Mouse (Mus musculus) layer of hippocampus, adult 11-12 months (tissue): ENCODE measurements around the gene Ccdc17.
A peak's percentile ranks its signal among the peaks of the same experiment; 100 is the strongest.

Experiments
- DNase-seq: peaks from one replicate; pipeline ENCODE4 v3.0.0; 2022; ENCODE audit warnings: low spot score

Gene Ccdc17

DNA sequence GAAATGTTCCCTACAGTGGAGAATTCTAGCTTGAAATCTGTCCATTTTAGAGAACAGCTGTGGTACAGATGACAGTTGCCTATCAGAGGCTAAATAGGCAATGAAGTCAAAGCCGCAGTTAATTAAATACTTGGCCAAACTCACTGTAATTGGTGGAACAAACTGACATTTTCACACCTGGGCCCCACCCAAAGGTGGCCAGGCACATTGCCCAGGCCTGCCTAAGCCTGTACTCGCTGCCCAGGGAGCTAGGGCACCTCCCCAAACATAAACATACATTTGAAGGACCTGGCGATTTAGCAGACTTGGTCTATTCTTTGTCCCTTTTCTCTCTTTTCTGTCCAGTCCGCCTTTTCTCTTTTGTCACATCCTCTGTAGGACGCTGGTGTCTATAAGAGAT lies at the start of gene Ccdc17:
TSS of gene Ccdc17 (plus strand) at position 276 of the 400 bp plus-strand sequence.
- DNase-seq: no peak

DNA sequence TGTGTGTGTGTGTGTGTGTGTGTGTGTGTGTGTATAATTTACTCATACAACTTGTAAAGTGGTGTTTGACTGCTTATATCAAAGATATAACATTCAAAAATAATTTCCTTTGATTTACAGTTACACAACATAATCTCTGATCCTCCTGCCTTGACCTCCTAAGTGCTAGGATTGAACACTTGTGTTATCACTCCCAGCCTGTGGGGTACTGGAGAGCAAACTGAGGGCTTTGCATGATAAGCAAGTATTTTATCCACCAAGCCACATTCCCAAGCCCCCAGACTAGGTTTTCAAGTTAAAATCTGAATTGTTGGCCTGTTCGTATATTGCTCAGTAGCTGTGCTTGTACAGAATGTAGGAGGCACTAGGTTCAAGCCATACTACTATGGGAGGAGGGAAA lies 46.0 kb upstream of the Ccdc17 start:
- DNase-seq: no peak

DNA sequence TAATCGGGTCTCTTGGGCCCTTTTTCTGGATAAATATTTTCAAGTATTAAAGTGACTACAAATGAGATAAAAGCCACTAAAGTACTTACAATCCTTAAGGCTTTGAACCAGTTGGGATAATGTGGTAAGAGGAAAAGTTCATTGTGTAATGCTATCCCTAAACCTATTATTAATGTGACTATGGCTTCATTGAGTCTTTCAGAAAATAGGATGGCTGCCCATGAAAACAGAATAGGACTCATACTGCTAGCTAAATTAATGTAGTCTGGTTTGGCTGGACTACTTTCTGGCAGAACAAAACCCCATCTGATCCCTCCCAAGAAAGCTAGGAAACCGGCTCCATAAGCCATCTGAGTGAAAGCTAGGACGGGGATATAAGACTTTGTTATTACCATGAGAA lies 43.4 kb upstream of the Ccdc17 start:
- DNase-seq: no peak

DNA sequence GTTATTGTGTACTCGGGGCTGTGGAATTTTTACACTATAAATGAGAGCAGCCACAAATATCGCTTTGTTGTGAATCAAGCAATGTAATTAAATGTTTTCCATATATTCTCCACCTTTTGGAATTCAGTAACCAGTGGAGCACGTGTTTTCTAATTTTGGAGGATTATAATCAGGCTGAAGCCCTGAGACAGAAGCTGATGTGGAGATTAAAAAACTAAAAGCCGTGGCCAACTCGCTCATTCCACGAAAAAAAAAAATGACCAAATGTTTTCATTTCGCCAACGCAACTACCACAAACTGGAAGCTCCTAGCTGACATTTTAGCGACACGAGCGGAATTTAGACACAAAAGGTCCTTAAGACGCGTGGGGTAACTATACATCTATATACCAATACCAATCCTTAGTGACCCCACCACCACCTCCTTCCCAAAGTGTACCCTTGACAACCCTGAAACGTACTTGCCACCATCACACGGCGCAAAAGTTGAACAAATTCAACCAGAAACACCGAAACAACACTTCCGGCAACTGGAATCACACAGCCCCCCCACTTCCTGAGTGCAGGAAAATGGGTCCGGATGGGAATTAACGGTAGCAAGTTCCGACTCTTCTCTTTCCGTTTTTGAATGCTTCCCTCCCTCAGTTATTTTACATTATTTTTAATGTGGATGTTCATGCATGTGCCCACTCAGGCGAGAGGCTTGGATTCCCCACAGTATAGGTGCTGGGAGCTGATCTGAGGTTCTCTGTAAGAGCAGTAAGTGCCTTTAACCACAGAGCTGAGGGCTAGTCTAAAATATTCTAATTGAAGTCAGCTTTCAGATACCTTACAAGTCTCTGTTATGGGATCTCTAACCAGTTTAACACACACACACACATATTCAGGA lies 40.8 kb upstream of the Ccdc17 start, which contains the start of gene Tmem69:
TSS of gene Tmem69 (minus strand) at position 524 of the 888 bp plus-strand sequence.
- DNase-seq: peak; percentile 85

DNA sequence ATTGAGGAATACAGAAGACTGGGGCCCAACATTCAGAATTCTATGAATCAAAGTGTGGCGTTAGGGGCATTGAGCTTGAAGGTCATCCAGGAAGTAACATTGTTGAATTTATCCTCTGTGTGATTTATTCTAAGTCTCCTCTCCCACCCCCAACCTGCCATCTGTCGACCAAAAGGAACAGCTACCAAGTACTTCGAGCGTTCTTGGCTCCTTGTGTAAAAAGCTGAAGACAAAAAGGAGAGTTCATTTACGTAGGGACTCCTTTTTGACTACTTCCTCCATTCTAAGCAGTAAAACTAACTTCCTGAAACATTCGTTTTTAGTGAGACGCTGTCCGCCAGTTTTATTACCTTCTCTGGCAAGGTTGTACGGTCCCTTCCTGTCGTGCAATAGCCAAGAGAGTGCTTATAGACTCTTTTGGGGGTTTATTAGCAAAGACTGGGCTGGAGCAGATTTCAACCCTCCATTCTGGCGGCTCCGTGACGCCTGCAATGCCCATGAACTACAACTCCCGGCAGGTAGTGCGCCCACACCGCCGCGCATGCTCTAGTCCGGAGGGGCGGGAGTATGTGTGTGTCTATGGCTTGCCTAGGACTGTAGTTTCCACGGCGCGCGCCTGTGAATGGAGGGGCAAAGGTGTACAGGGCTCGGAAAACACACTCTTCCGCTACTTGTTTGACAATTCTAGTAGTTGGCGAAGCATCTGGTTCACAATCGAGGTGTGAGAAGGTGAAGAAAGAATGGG lies 39.7 kb upstream of the Ccdc17 start:
- peak; percentile 95 for DNase-seq

DNA sequence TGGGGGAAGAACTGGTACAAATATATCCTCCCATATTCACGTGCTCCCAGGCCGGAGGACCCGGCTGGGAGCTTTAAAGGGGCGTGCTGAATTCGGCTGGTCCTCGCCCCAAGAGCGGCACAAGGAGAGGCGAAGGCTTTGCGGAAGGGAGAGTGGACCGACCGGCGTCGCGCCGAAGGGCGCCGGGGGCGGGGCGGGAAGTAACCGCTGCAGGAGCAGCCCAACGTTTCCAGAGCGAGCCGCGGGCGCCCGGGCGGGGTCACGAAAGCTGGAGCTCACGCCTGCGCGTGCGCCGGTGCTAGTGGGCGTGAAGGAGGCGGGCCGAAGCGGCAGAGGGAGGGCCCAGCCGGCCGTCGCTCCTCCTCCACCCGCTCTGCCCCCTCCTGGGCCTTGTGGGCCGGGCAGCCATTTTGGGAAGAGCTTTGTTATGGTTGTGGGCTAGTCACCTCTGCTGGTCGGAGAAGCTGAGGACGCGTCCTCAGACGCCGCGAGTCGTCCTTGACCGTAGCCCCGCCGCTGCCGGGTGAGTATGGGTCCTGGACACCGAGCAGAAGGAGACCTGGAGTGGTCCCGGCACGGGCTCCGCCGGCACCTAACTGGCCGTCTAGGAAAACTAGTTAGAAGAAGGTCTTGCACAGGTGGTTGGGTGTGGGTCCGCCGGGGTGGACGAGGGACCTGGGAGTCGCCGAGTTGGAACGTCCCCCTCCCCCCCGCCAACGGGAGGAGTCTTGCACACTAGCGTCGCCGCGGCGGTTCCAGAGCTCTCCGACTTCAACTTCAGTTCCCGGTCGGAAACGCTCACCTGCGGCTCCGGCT lies 38.9 kb upstream of the Ccdc17 start, which contains the start of gene Gpbp1l1:
TSS of gene Gpbp1l1 (plus strand) at position 353 of the 816 bp plus-strand sequence.
- peak; percentile 97 for DNase-seq

DNA sequence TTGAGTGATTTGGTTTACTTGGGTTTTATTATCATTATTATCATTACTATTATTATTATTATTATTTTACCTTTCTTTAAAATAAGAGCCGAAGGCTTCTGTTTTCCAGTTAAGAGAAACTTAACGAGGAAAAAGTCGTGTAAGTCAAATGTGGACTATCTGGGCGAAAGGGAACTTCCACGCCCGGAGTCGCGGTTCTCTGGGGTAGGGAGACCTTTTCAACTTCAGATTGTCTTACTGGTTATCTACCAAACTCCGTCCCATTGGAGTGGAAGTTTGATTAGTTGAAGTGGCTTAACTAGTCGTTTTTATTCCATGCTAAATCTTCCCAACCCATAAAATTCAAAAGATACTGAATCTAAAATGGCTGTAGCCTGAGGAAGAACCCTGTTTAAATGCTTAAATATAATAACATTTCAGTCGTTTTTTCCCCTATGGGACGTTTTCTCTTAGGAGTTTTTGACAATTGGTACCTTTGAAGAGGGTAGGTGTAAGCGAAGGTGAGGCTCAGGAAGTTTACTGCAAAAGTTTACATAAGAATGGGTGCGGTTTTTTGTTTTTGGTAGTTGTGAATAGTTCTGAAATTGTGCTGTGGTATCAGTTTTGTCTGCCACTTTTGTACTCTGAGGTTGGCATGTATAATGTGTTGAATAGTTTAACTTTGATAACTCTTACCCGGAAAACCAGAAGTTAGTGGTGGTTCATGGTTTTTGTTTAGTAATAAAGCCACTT lies 38.1 kb upstream of the Ccdc17 start:
- DNase-seq: no peak

DNA sequence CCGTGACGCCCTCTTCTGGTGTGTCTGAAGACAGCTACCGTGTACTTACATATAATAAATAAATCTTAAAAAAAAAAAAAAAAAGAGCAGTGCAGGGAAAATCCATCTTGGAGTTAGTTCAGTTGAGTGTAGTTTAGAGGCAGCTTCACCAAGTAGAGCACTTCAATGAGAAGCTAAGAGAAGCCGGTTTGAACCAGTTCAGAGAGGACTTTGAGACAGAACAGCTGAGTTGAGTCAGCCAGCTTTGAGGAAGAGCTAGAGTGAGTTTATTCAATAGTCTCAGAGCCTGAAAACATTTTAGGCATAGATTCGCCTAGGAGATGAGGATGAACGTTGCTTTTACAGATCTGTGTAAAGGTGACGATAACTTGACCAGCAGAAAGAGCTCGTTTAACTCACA lies 661 bp upstream of the Ccdc17 start:
- DNase-seq: no peak

DNA sequence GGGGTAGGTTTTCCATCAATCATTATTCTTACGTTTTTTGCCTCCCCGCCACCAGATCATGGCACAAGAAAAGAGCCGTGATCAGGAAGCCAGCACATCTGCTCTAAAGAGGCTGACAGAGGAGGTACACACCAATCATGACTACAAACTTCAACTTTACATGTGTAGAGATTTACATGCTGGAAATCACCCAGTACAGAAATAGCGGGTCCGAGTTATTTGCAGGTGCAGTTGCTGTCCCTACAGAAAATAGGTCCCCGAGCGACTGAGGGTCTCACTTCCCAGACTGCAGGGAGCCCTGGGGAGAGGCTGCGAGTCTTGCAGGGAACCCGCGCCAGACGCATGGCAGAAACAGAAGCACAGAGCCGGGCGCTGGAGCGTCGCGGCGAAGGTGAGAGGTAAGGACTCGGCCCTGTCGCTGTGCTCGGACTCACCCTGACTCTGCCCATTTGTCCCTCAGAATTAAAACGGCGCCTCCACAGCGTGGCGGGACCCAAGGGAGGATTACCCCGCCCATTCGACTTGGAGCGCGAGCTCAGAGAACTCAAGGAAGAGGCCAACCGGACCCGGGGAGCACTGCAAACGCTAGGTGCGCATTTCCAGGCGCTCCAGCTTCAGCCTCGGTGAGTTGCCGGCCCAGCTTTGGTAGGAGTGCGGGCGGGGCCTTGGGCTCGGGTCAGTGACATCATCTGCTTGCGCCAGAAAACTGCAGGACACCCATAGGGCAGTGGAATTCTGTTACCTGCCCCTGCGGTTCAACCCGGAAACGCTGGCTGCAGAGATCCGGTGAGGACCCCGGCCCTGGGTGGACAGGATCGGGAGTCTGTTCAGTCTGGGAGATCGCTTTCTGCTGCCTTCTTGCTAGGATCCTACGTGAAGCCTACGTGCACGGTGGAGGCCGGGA lies 776 bp downstream of the Ccdc17 start:
- peak; percentile 89 for DNase-seq

DNA sequence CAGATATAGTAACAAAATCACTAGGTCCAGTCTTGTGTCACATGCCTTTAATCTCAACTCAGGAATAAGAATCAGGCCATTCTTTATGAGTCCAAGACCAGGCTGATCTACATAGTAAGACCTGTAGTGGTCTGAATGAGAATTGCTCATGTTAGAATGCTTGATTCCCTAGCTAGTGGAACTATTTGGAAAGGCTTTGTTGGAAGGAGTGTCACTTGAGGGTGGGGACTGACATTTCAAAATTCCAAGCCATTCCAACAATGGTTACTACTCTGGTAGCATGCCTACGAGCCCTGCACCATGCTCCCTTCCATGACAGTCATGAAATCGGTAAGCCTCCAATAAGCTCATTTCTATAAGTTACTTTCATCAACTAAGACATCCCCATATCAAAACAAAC lies 16.2 kb downstream of the Ccdc17 start:
- no peak for DNase-seq

DNA sequence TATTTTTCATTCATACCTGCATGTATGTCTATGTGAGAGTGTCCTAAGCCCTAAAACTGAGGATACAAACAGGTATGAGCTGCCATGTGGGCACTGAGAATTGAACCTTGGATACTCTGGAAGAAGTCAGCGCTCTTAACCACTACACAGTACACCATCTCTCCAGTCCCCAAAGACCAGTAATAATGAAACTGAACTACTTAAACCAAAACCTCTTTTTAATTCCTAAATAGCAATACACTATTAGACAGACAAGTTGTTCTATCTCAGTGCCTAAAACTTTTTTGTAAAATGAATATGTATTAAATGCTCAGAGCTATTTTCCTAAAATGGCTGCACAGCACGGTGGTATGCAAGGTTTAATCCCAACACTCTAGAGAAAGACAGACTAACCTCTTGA lies 18.8 kb downstream of the Ccdc17 start:
- no peak for DNase-seq

DNA sequence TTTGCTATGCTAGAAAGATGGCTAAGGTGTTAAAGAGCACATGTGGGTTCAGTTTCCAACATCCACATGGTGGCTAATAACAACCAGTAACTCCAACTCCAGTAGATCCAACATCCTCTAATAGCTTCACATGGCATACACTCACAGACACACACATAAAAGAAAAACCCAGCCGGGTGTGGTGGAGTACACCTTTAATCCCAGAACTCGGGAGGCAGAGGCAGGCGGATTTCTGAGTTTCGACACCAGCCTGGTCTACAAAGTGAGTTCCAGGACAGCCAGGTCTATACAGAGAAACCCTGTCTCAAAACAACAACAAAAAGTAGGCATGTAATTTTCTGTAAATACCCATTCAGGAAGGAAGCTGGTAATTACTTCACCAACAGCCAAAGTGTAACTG lies 28.4 kb downstream of the Ccdc17 start:
- DNase-seq: no peak

DNA sequence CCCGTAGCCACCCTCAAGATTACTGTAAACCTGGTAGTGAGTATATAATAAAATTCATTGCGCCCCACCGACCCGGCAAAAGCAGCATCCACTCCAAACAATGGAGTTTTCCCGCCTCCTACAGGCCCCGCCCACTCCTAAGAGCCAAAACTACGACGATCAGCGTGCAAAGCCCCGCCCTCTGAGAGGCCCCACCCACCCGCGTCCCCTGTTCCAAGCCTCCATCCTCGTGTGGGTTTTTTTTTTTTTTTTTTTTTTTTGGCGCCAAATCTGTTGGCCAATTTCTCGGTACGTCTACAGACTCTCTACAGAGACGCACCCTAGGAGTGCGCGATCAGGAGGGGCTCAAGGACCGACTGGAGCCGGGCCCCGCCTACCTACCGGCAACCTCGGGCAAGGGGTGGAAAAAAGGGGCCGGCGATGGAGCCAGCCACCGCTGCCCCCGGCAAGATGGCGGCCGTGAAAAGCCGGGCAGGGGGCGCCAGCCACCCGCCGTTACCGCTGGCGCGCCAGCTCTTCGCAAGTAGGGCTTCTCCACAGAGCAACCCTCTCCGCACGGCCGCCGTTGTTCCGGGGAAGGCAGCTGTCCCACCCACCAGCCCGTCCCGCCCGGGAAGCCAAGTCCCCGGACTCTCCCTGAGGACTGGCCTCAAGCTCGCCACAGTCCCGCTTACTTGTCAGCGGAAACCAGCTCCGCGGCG lies 30.4 kb downstream of the Ccdc17 start:
- DNase-seq: peak; percentile 66

DNA sequence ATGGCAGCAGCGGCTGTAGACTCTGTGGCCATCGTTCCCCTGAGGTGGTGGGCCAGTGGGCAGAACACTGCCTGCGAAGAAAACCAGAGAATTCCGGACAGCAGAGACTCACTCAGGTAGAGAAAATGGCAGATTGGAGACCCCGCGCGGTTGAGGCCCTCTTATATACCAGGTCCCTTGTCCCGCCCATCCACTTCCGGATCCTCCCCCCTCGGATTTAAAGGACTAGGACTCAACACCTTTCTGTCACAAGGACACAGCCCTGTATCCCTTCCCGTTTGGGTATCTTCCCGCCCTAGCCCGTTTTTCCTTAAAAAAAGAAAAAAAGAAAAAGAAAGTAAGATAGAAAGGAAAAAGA lies 30.9 kb downstream of the Ccdc17 start:
- peak; percentile 92 for DNase-seq

DNA sequence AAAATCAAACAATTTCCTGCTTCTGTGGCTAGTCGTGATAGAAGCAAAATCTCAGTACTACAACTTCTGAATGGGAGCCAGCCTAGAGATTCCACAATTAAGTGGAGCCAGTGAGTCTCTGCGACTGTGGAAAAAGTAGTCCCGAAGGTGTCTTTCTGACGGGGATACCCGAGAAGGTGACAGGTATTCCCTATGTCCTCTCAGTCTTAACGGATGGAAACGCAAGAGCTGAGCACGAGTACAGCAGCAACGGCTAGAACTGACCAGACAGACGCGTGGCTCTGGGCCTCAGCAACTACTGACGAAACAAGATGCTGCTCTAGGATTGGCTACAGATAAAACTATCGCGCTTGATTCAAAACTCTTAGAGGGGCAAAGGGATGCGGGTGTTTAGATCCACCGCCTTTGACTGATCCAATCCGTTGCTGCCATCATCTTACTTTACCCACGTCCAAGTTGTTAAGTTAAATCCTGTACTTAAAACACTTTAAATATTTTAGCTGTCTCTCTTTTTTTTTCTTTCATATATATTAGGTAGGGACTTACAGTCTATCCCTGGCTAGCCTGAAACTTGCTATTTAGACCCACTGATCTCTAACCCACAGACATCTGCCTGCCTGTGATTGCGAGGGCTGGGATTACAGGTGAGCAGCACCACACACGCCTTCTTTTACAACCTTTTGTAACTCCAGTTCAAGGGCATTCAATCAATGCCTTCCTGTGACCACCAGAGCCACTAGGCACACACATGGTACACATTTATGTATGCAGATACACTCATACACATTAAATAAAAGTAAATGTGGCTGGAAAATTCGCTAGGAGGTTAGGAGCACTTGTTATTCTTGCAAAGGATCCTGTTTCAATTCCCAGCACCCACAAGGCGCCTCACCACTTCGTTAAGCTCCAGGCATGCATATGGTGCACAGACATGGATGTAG lies 31.5 kb downstream of the Ccdc17 start, which contains the start of gene Nasp:
TSS of gene Nasp (minus strand) at position 220 of the 941 bp plus-strand sequence.
- peak; percentile 86 for DNase-seq

DNA sequence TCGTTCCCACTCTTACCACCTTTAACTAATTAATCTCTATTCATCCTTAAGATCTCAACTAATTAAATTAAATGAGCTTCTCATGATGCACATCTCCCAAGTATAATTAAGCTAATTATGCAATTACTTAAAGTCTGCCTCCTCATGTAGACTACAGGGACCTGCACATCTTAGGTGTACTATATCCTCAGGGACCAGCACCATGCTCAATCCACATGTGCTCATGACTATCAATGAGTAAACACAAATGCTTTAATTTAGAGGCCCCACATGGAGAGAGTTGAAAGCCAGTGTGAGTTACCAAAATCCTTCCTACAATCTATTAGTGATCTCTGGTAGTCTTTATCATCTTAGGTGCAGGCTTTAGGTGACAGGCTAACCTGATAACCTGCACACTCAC lies 38.7 kb downstream of the Ccdc17 start:
- no peak for DNase-seq

DNA sequence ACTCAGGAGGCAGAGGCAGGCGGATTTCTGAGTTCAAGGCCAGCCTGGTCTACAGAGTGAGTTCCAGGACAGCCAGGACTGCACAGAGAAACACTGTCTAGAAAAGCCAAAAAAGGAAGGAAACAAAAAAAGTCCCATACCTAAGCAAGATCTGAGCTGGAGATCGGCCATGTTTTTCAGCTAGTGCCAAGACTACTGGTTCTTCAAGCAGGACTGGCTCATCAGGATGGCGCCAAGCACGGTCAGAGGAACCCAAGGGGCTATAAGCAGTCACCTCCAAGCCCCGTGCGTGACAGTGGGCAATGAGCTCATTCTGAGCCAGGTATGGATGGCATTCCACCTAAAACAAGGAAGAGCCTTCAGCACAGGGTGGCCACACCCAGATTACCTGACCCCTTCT lies 42.4 kb downstream of the Ccdc17 start:
- DNase-seq: no peak

DNA sequence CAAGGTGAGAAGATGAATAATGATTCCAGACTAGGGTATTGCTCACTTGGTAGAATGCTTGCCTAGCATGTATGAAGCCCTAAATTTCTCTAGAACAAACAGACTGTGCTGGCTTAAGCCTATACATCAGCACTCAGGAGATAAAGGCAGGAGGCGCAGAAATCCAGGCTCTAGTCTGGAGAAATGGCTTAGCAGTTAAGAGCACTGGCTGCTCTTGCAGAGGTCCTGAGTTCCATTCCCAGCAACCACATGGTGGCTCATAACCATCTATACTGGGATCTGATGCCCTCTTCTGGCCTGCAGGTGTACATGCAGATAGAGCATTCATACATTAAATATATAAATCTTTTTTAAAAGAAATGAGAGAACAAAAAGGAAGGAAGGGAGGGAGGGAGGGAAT lies 45.6 kb downstream of the Ccdc17 start:
- no peak for DNase-seq

DNA sequence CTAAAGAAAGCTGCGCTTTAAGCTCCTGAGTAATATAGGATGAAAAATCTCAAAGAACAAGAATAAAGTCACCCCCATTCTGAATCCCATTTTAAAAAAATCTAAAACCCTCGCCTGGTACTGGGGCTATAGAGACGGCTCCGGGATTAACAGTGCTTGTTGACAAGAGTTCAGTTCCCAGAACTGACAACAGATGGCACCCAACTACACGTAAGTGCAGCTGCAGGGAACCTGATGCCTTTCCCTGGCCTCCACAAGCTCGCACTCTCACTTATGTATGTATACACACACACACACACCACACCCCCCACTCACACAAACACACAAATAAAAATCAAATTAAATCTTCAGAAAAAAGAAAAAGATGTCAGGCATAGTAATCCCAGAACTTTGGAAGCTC lies 47.9 kb downstream of the Ccdc17 start:
- DNase-seq: no peak
